Mouse (Mus musculus) heart, adult 11 months (tissue): ENCODE data around the gene Abcb10.
A peak's percentile ranks its signal among the peaks of the same experiment; 100 is the strongest.
"Not testable (repeated sequence)": the region's sequence is repeated elsewhere in the genome, so short reads cannot be mapped to it uniquely, and the experiment has no call there.

ENCODE experiments used
- DNase-seq: peaks from one replicate; pipeline ENCODE4 v3.0.0; 2022

Abcb10 gene

DNA sequence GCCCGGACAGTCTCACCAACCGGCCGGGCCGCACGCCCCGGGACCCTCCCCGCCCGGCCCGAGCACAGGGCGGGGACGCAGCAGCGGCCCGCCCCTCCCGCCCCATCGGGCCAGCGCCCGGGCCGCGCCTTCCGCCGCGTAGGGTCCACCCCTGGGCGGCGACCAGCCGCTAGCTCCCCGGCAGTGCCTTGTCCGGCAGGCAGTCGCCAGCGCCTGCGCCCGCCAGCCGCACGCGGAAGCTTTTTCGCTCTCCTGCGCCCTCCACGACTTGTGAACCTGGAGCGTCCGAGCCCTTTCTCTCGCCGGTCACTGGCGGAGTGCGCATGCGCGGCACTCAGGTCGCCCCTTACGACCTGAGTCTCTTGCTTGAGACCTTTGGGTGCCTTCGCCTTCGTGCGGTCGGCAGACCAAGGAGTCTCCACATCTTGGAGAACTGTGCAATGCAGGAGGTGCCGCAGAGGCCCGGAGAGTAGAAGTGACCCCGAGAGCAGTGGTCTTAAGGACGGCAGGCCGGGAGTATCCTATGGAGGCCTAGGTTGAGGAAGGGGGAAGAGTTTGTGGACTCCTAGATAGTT lies at the start of gene Abcb10:
TSS of gene Abcb10 (minus strand) at position 297 of the 575 bp plus-strand sequence.
- peak; percentile 100 for DNase-seq

GRCm38 (mm10) chr8:124027831-124028230 lies 44.9 kb upstream of the Abcb10 start:
- no peak for DNase-seq

DNA sequence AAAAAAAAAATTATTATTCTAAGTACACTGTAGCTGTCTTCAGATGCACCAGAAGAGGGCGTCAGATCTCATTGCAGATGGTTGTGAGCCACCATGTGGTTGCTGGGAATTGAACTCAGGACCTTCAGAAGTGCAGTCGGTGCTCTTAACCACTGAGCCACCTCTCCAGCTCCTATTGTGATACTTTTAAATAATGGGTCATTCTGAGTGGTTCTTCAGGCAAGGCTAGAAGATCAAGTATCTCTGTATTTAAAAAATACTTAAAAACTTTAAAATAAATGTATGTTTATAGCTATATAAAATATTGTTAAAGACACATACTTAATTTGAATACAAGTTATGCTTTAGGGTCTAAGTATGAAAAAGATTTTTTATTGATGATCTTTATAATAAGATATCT lies 43.3 kb upstream of the Abcb10 start:
- not testable (repeated sequence) for DNase-seq

GRCm38 (mm10) chr8:124021237-124022227 lies 38.6 kb upstream of the Abcb10 start, which contains the start of the genes Taf5l and Urb2:
Taf5l (minus strand) TSS chr8:124021397.
Urb2 (plus strand) TSS chr8:124021508.
- peak; percentile 99 for DNase-seq

GRCm38 (mm10) chr8:124020439-124021236 lies 37.7 kb upstream of the Abcb10 start:
- no peak for DNase-seq

GRCm38 (mm10) chr8:124019782-124020181 lies 36.9 kb upstream of the Abcb10 start:
- DNase-seq, result peak; percentile 89

DNA sequence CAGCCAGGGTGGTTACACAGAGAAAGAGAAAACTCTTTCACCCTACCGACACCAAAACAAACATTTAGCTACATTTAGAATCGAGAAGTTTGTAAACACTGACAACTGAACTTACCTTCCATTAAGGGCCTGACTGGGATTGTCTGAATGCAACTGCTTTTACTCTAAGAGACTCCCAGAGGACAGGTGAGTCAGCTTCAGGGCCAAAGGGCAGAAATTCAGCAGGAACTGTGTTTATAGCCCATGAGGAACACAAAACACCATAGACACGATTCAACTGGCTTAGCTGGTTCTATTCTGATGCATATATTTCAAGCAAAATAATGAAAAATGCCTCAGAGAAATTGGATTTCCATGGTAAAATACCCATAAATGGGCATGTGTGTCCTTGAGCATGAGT lies 31.8 kb upstream of the Abcb10 start:
- no peak for DNase-seq

GRCm38 (mm10) chr8:124014299-124014698 lies 31.4 kb upstream of the Abcb10 start:
- DNase-seq, result not testable (repeated sequence)

DNA sequence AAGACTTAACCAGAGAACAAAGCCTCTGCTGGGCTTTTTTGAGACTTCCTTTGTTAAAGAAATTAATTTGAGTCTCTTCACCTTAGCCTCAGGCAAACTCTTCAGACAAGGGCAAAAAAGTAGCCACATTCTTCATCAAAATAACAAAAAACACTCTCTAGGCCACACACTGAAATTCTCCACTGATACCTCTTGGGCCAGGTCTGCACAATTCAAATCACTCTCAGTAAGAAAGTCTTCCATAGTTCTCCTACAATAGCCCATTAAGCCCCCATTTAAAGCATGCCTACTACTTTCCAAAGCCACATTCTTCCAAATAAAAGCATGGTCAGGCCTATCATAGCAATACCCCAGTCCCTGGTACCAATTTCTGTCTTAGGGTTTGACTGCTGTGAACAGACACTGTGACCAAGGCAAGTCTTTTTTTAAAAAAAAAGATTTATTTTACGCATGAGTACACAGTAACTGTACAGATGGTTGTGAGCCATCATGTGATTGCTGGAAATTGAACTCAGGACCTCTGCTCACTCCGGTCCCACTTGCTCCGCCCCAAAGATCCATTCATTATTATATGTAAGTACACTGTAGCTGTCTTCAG lies 29.2 kb upstream of the Abcb10 start:
- DNase-seq, result no peak

GRCm38 (mm10) chr8:124011580-124011979 lies 28.7 kb upstream of the Abcb10 start:
- no peak for DNase-seq

DNA sequence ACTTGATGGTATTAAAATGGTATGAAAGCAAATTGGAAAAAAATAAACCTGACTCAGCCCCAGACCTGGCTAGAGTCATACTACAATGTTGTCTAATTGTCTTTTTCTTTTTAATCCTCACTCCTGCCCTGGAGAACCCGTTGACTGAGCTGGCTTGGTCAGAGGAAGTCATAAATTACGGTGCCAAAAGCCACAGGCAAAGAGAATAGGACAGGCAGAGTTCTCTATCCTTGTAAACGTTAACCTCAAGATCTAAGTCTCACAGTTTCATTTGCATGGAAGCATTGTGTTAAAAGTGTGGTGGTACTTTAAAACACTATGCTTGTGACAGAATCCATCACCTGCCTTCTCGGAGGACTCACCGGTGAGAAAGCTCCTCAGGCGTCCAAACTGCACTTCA lies 24.9 kb upstream of the Abcb10 start:
- DNase-seq, result no peak

DNA sequence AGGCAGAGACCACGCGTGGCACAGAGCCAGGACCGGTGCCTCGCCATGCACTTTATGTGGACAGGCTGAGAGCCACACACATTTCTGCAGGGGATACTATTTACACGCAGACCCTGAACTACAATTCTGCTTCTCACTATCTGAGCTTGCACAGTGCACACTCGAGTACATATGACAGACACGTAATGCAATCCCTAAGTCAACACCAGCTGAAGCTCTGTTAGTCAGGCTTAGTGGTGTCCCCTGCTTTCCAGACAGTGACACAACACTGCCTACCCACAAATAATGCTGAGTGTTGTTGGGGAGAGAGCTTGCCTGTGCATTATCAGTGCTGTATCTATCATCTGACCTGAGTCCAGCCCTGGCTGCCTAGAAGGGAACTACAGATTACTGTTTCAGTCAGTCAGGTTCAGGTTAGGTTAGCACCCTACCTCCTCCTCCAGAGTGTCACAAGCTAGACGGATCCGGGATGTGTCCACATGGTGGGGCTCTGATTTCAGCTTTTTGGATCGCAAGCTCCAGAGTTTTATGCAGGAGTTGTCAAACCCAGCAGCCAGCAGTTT lies 19.7 kb upstream of the Abcb10 start:
- DNase-seq, result peak; percentile 87

- DNase-seq, result peak; percentile 92
Observed at GRCm38 (mm10) chr8:123999568-123999967, 16.6 kb upstream of the Abcb10 start.

DNA sequence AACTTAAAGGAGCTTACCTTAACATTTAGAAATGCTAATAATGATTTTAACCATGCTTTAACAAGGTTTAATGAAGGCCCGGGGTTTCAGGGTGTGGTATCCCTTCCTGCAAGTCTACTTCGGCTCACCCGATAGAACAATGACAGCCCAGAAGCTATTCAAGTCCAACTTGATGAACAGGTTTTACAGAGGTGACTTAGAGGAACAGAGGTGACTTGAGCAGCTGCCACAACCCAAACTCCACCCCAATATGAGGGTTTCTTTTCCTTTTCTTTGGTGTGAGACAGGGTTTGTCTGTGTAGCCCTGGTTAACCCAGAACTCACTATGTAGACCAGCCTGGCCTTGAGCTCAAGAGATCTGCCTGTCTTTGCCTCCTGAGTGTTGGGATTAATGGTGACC lies 11.1 kb upstream of the Abcb10 start:
- no peak for DNase-seq

DNA sequence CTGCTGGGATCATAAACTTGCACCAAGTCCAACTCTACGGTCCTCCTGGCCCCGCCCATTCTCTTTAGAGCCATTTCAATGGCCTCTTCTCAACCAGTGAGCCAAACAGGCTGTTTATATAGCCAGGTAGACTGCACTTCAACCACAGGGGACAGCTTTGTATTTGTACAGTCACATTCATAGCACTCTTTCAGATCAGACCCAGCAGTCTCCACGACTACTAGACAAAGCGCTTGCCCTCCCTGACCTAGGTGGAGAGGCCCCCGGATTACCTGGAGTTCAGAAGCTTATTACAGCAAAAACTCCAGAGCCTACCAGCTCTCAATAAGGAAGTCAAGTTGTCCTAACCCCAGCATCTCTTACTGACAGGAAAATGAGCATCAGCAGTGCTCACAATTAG lies 10.7 kb upstream of the Abcb10 start:
- no peak for DNase-seq

- DNase-seq, result no peak
Observed at GRCm38 (mm10) chr8:123992587-123992986, 9.7 kb upstream of the Abcb10 start.

DNA sequence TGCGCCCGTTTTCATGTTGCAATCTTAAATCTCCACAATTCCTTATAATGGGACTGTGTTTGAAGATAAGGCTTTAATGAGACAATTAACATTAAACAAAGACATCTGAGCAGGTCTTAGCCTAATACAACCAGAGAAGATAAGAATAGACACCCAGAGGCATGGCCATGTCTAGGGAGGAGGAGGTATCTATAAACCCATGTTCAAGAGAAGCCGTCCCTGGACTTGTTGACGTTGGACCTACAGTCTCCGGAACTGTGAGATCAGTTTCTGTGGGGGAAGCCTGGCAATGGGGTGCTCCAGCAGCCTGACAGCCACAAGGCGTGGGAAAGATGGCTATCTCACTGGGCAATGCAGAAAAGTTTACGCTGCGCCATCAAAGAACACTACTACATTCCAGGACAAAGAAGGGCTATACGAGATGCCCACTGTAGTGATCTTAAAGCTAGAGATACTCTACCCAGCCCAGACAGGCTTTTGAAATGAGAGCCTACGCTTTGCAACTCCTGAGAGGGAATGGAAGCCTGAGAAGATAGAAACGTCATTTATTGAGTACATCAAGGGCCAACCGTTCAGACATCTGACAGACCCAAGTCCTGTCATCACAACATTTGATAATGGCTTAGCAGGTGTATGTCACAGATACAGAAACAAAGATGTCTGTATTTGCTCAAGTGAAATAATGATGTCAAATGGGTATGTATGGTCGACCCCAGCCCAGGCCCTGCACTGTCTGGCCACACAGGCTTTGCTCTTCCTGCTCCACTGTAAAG lies 7.5 kb upstream of the Abcb10 start:
- DNase-seq, result no peak

DNA sequence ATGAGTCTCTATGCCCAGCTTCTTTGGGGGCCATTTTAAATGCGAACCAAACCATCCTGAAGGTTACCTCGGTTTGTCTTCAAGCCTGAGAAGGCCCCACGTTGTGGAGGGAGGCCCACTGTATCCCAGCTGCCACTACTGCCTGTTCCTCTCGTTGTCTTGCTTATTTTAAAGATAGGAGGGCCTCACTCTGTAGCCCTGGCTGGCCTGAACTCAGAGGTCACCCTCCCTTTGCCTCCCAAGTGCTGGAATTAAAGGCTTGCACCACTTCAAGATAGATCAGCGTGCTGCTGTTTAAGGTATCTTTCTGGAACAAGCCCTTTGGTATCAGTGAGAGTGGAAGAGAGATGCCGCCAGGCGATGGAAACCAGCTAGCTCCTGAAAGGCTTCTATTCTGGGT lies 6.2 kb upstream of the Abcb10 start:
- DNase-seq, result no peak

- DNase-seq, result peak; percentile 92
Observed at GRCm38 (mm10) chr8:123988605-123989038, 5.7 kb upstream of the Abcb10 start.

DNA sequence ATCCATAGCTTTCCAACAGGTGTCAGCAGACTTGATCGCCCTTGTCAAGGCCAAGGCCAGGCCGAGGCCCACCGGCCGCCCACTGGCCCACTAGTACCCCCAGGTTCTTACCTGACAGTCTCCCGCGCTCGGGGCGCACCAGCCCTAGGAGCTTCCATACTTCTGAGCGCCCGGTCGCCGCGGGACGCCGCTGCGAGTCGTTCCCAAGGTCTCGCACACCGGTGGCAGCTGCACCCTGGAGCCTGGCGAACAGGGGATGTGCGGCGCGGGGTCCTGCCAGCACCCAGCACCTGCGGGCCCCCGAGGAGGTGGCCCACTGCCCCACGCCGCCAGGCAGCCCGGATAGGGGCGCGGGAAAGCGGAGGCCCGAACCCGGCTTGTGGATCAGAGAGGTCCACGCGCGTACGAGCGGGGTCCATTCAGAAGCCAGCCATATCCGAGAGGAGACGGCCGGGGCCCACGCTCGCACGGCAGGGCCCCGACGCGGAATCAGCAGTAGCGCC lies 580 bp downstream of the Abcb10 start:
- DNase-seq, result no peak

DNA sequence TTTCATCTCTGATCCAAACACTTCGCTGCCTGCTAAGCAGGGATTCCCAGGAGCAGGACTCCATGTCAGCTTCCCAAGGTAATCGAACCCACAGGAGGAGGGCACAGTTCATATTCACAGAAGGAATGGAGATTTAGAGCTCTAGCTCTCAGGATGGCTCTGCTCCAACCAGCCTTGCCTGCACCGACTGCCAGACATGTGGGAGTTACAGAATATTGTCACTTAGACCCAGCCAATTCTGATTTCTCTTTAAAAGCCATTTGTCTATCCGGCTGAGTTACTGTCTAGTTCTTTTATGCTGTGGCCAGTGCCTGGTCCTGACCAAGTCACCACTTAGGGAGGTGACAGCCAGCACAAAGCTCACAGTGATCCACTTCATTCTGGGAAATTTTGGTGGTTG lies 1.2 kb downstream of the Abcb10 start:
- DNase-seq, result peak; percentile 87
